Mouse (Mus musculus) small intestine, adult 2 months (tissue): Measurements from ENCODE around the gene Ryr2. TPM values are rescaled to one million over a fixed set of nuclear protein-coding genes. Genes with fewer than 3 reads are reported as not detected.

ENCODE experiments used
- H3K27ac ChIP-seq: fragments of 200-500 bp; 2 replicates; pipeline ENCODE4 v1.5.1; 2012; ENCODE audit warnings: low read depth, low read length, control low read depth, inconsistent platforms; ENCODE audit not compliant: insufficient read depth
- H3K27me3 ChIP-seq: fragments of 200-500 bp; 2 replicates; pipeline ENCODE4 v1.6.1; 2012; ENCODE audit warnings: mild to moderate bottlenecking, moderate library complexity, low read length, inconsistent platforms; ENCODE audit not compliant: control insufficient read depth, insufficient read depth
- H3K36me3 ChIP-seq: fragments of 200-500 bp; 2 replicates; pipeline ENCODE4 v1.6.1; 2012; ENCODE audit warnings: mild to moderate bottlenecking, low read length, control low read depth, inconsistent platforms; ENCODE audit not compliant: control insufficient read depth, insufficient read depth
- H3K4me1 ChIP-seq: fragments of 200-500 bp; 2 replicates; pipeline ENCODE4 v1.6.1; 2012; ENCODE audit warnings: low read length, inconsistent platforms, mixed read lengths; ENCODE audit not compliant: control insufficient read depth, insufficient read depth, insufficient read length
- H3K4me3 ChIP-seq: fragments of 200-500 bp; 2 replicates; pipeline ENCODE4 v1.5.1; 2012; ENCODE audit warnings: low read depth, mild to moderate bottlenecking, control low read depth, inconsistent platforms, low read length, moderate library complexity
- CTCF ChIP-seq: fragments of 200-500 bp; IDR thresholded peaks from 2 replicates; pipeline ENCODE4 v1.5.1; 2012; ENCODE audit warnings: low read depth, mild to moderate bottlenecking, control low read depth, inconsistent platforms, low read length, moderate library complexity, mixed read lengths; ENCODE audit not compliant: insufficient replicate concordance, insufficient read length; ENCODE audit errors: extremely low read depth
- POLR2A ChIP-seq: fragments of 200-500 bp; IDR thresholded peaks from 2 replicates; pipeline ENCODE4 v1.6.1; 2012; ENCODE audit warnings: low read depth, mild to moderate bottlenecking, control low read depth, inconsistent platforms, low read length, moderate library complexity
- WGBS: fragments of 180-500 bp; shearing (Covaris S2); methylation state at CpG from one replicate; pipeline ENCODE4 v1.1.7; 2018; 5-methylcytosine and 5-hydroxymethylcytosine counted together
- polyA plus RNA-seq: library from polyadenylated mRNA; depleted of rRNA; stranded (reverse); fragments of >200 nt; gene quantifications from 2 replicates; pipeline ENCODE4 v1.2.3, GENCODE M21; 2012

The Ryr2 gene
- polyA plus RNA-seq, 1 experiment = 0.37 TPM

- Histone ChIP-seq H3K4me1 (no peaks in the 10 kb centered on the region), H3K27ac (no peak overlapping the region), H3K27me3 (no peaks in the 10 kb centered on the region), H3K36me3 (no peaks in the 10 kb centered on the region), H3K4me3 (no peak overlapping the region)
- TF ChIP-seq CTCF (no peak), POLR2A (no peak)
- WGBS = 71% methylated on average over 7 of the region's 7 CpGs
Observed at GRCm38 (mm10) chr13:12094569-12094968, 12.2 kb downstream of the Ryr2 start.

- no peaks in the 10 kb centered on the region for H3K27me3 ChIP-seq
- no peaks in the 10 kb centered on the region for H3K36me3 ChIP-seq
- H3K27ac ChIP-seq = no peak overlapping the region
- H3K4me3 ChIP-seq = no peak overlapping the region
- no peak for TF ChIP-seq CTCF
- TF ChIP-seq POLR2A = no peak
- no peaks in the 10 kb centered on the region for H3K4me1 ChIP-seq
- 79% methylated on average over 5 of the region's 5 CpGs for WGBS
Observed at GRCm38 (mm10) chr13:12093146-12093545, 13.6 kb downstream of the Ryr2 start.

GRCm38 (mm10) chr13:12092379-12093107 lies 14.2 kb downstream of the Ryr2 start:
- H3K4me3 ChIP-seq = no peak overlapping the region
- H3K27me3 ChIP-seq = no peaks in the 10 kb centered on the region
- TF ChIP-seq CTCF (no peak), POLR2A (no peak)
- 82% methylated on average over 11 of the region's 11 CpGs for WGBS
- no peaks in the 10 kb centered on the region for H3K36me3 ChIP-seq
- no peaks in the 10 kb centered on the region for H3K4me1 ChIP-seq
- H3K27ac ChIP-seq = no peak overlapping the region

- WGBS = 71% methylated on average over 2 of the region's 2 CpGs
- Histone ChIP-seq H3K4me3 (no peak overlapping the region), H3K4me1 (no peaks in the 10 kb centered on the region), H3K36me3 (no peaks in the 10 kb centered on the region), H3K27me3 (no peaks in the 10 kb centered on the region), H3K27ac (no peak overlapping the region)
- TF ChIP-seq CTCF (no peak), POLR2A (no peak)
Observed at GRCm38 (mm10) chr13:12084112-12084475, 22.7 kb downstream of the Ryr2 start.

GRCm38 (mm10) chr13:12083443-12084111 lies 23.2 kb downstream of the Ryr2 start:
- H3K4me3 ChIP-seq = no peak overlapping the region
- WGBS = 46% methylated on average over 10 of the region's 10 CpGs
- H3K36me3 ChIP-seq = no peaks in the 10 kb centered on the region
- no peaks in the 10 kb centered on the region for H3K4me1 ChIP-seq
- no peak for TF ChIP-seq CTCF
- no peak for TF ChIP-seq POLR2A
- no peak overlapping the region for H3K27ac ChIP-seq
- H3K27me3 ChIP-seq = no peaks in the 10 kb centered on the region

- TF ChIP-seq CTCF = no peak
- no peak for TF ChIP-seq POLR2A
- H3K4me1 ChIP-seq = no peaks in the 10 kb centered on the region
- H3K36me3 ChIP-seq = no peaks in the 10 kb centered on the region
- WGBS = 70% methylated on average over 4 of the region's 4 CpGs
- no peaks in the 10 kb centered on the region for H3K27me3 ChIP-seq
- no peak overlapping the region for H3K4me3 ChIP-seq
- H3K27ac ChIP-seq = no peak overlapping the region
Observed at GRCm38 (mm10) chr13:12080590-12080989, 26.2 kb downstream of the Ryr2 start.

GRCm38 (mm10) chr13:12079536-12079935 lies 27.2 kb downstream of the Ryr2 start:
- no peak overlapping the region for H3K27ac ChIP-seq
- no peaks in the 10 kb centered on the region for H3K27me3 ChIP-seq
- H3K4me1 ChIP-seq = no peaks in the 10 kb centered on the region
- H3K36me3 ChIP-seq = no peaks in the 10 kb centered on the region
- 71% methylated on average over 4 of the region's 4 CpGs for WGBS
- no peak overlapping the region for H3K4me3 ChIP-seq
- TF ChIP-seq CTCF (no peak), POLR2A (no peak)

GRCm38 (mm10) chr13:12074897-12075296 lies 31.8 kb downstream of the Ryr2 start:
- Histone ChIP-seq H3K4me3 (no peak overlapping the region), H3K36me3 (no peaks in the 10 kb centered on the region), H3K27ac (no peak overlapping the region), H3K27me3 (no peaks in the 10 kb centered on the region), H3K4me1 (no peaks in the 10 kb centered on the region)
- 84% methylated on average over 6 of the region's 6 CpGs for WGBS
- TF ChIP-seq POLR2A (no peak), CTCF (no peak)
